Mouse (Mus musculus) embryonic facial prominence, embryonic 10.5 days (tissue): Measurements from ENCODE around the gene Dot1l. TPM values are rescaled to one million over a fixed set of nuclear protein-coding genes. Genes with fewer than 3 reads are reported as not detected.

Source experiments
- DNase-seq: peaks from one replicate; pipeline ENCODE4 v3.0.0-alpha.2; 2017; ENCODE audit warnings: low spot score
- H3K27ac ChIP-seq: fragments of 300-500 bp; sonication (generic); replicated peaks from 2 replicates; pipeline ENCODE4 v1.5.1; 2016; ENCODE audit warnings: mild to moderate bottlenecking
- H3K27me3 ChIP-seq: fragments of 300-500 bp; sonication (generic); replicated peaks from 2 replicates; pipeline ENCODE4 v1.6.1; 2016; ENCODE audit warnings: low read depth, mild to moderate bottlenecking; ENCODE audit not compliant: poor library complexity, severe bottlenecking
- H3K36me3 ChIP-seq: fragments of 300-500 bp; sonication (generic); replicated peaks from 2 replicates; pipeline ENCODE4 v1.6.1; 2016; ENCODE audit warnings: mild to moderate bottlenecking, moderate library complexity
- H3K4me1 ChIP-seq: fragments of 300-500 bp; sonication (generic); 2 replicates; pipeline ENCODE4 v1.6.1; 2016
- H3K4me3 ChIP-seq: fragments of 300-500 bp; sonication (generic); 2 replicates; pipeline ENCODE4 v1.5.1; 2016; ENCODE audit warnings: mild to moderate bottlenecking, moderate library complexity
- H3K9me3 ChIP-seq: fragments of 300-500 bp; sonication (generic); 2 replicates; pipeline ENCODE4 v1.6.1; 2016; ENCODE audit warnings: mild to moderate bottlenecking
- WGBS: fragments of 180-500 bp; shearing (Covaris S2); methylation state at CpG from one replicate; pipeline ENCODE4 v1.1.7; 2016; 5-methylcytosine and 5-hydroxymethylcytosine counted together
- polyA plus RNA-seq: library from polyadenylated mRNA; unstranded; fragments of >200 nt; fragmentation: Nextera tagmentation; extraction: Ambion mirVana; gene quantifications from 2 replicates; pipeline ENCODE4 v1.2.1, GENCODE M21; 2016

Dot1l gene
- polyA plus RNA-seq, 1 experiment from 2014 or later, result 23.5 TPM

DNA sequence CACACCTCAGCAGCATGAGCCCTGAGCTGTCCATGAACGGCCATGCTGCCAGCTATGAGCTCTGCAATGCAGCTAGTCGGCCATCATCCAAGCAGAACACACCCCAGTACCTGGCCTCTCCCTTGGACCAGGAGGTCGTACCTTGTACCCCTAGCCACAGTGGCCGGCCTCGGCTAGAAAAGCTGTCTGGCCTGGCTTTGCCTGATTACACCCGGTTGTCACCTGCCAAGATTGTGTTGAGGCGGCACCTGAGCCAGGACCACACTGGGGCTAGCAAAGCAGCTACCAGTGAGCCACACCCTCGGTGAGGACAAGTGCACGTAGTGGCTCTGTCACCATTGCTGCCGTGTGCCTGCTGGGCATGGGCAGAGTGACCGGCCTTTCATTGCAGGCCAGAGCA is 31.0 kb downstream of the Dot1l start:
- DNase-seq, result no peak
- H3K27ac ChIP-seq, result no peak overlapping the region
- peaks cover 100% of the 10 kb centered on the region for H3K36me3 ChIP-seq
- 96% methylated on average over 11 of the region's 11 CpGs for WGBS
- H3K9me3 ChIP-seq, result no peaks in the 10 kb centered on the region
- no peaks in the 10 kb centered on the region for H3K27me3 ChIP-seq
- no peaks in the 10 kb centered on the region for H3K4me1 ChIP-seq
- no peak overlapping the region for H3K4me3 ChIP-seq

DNA sequence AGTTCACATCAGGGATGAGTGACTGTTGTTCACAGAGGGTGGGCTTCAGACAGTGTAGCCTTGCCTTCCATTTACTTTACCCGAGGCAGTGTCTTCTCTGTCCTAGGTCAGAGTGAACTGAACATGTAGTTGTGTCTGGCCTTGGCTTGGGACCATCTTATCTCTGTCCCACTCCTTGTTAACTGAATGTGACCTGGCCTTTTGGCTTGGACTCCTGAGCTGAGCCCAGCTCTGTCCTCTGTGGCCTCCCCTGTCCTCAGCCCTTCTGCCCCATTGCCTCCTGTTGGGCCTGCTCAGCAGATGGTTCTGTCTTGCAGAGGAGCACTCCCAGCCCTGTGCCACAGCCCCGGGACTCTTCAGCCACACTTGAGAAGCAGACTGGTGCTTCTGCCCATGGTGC is 32.5 kb downstream of the Dot1l start:
- no peaks in the 10 kb centered on the region for H3K9me3 ChIP-seq
- H3K27ac ChIP-seq, result no peak overlapping the region
- WGBS, result 82% methylated on average over 2 of the region's 2 CpGs
- H3K36me3 ChIP-seq, result peaks cover 100% of the 10 kb centered on the region
- no peak for DNase-seq
- 0 out of 2 replicates have a peak overlapping the region, but pooled peaks have one; percentile 5 for H3K4me3 ChIP-seq
- H3K27me3 ChIP-seq, result no peaks in the 10 kb centered on the region
- peaks cover 3% of the 10 kb centered on the region; the same call in 1 of the 2 replicates for H3K4me1 ChIP-seq

DNA sequence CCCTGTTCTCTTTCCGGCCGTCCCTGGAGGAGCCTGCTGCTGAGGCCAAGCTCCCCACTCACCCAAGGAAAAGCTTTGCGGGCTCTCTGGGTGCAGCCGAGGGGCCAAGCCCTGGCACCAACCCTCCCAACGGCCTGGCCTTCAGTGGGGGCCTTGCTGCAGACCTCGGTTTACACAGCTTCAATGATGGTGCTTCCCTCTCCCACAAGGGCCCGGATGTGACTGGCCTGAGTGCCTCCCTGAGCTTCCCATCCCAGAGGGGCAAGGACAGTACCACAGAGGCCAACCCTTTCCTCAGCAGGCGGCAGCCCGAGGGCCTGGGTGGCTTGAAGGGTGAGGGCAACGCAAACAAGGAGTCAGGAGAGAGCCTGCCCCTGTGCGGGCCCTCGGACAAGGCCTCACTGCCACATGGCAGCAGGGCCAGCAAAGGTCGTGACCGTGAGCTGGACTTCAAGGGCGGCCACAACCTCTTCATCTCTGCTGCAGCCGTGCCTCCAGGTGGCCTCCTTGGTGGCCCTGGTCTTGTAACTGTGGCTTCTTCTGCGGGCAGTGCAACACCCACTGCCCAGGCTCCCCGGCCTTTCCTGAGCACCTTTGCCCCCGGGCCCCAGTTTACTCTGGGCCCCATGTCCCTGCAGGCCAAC is 35.9 kb downstream of the Dot1l start:
- no peak overlapping the region; the same call in 1 of the 2 replicates for H3K4me3 ChIP-seq
- no peaks in the 10 kb centered on the region for H3K9me3 ChIP-seq
- 85% methylated on average over 19 of the region's 19 CpGs for WGBS
- no peak overlapping the region for H3K27ac ChIP-seq
- DNase-seq, result no peak
- H3K27me3 ChIP-seq, result no peaks in the 10 kb centered on the region
- H3K36me3 ChIP-seq, result peaks cover 100% of the 10 kb centered on the region
- H3K4me1 ChIP-seq, result peaks cover 6% of the 10 kb centered on the region

DNA sequence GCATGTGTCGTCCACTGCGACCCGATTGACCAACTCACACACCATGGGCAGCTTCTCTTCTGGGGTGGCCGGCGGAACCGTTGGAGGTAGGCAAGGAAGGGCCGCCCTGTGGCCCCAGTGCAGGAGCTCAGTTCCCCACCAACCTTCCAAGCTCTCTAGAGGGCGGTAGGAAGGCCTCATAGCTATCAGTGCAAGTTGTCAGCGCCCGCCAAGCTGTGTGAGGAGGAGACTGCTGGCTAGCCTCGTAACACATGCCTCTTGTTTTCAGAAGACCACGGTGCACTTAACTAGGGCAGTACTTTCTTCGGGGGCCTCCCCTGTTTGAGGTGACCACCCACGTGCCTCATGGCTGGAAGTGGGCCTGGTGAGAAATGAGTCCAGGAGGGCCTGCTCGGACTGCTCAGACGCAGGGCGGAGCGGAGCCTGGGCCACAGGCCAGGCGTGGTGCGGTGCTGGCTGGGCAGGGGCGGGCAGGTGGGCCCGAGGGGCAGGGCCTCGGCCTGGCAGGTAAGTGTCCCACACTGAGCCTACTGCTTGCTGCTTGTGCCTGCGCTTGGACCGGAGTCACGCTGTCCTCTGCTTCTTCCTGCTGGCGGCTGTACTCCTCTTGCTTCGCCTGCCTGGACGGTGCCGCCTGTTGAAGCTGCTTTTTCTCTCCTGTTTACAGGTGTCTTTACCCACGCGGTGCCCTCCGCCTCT is 36.6 kb downstream of the Dot1l start:
- Histone ChIP-seq H3K9me3 (no peaks in the 10 kb centered on the region), H3K27me3 (no peaks in the 10 kb centered on the region), H3K4me3 (peak overlapping the region; percentile 8; the same call in 1 of the 2 replicates), H3K4me1 (peaks cover 14% of the 10 kb centered on the region), H3K27ac (no peak overlapping the region), H3K36me3 (peaks cover 100% of the 10 kb centered on the region)
- no peak for DNase-seq
- 85% methylated on average over 33 of the region's 33 CpGs for WGBS

DNA sequence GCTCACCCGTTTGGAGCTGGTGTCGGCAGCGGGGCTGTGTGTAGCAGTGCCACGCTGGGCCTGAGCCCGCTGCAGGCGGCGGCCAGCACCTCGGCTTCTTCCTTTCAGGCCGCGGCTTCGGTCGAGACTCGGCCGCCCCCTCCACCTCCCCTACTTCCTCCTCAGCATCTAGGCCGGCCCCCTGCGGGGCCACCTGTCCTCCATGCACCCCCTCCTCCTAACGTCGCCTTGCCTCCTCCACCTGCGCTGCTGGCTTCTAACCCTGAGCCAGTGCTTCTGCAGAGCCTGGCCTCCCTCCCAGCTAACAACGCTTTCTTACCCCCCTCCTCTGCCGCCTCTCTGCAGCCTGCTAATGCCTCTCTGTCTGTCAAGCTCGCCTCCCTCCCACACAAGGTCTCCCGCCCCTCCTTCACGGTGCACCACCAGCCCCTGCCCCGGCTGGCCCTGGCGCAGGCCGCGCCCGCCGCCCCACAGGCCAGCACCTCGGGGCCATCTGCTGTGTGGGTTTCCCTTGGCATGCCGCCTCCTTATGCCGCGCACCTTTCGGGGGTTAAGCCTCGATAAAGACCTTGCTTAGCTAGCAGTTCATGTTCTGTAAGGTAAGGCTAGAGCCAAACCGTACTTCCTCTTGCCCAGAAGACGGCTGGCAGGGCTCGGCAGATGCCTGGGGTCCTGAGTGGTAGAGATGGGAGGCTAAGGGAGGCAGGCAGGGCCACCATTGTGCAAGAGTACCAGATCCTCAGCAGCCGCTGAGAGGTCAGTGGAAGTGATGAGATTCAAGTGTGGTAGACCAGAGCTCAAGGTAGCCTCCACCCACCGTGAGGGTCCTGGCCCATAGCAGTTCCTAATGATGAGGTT is 37.4 kb downstream of the Dot1l start:
- DNase-seq, result no peak
- no peaks in the 10 kb centered on the region for H3K9me3 ChIP-seq
- peaks cover 94% of the 10 kb centered on the region for H3K36me3 ChIP-seq
- no peaks in the 10 kb centered on the region for H3K27me3 ChIP-seq
- 74% methylated on average over 41 of the region's 41 CpGs for WGBS
- no peak overlapping the region for H3K27ac ChIP-seq
- peak overlapping the region; percentile 8; the same call in 1 of the 2 replicates for H3K4me3 ChIP-seq
- H3K4me1 ChIP-seq, result peaks cover 22% of the 10 kb centered on the region

DNA sequence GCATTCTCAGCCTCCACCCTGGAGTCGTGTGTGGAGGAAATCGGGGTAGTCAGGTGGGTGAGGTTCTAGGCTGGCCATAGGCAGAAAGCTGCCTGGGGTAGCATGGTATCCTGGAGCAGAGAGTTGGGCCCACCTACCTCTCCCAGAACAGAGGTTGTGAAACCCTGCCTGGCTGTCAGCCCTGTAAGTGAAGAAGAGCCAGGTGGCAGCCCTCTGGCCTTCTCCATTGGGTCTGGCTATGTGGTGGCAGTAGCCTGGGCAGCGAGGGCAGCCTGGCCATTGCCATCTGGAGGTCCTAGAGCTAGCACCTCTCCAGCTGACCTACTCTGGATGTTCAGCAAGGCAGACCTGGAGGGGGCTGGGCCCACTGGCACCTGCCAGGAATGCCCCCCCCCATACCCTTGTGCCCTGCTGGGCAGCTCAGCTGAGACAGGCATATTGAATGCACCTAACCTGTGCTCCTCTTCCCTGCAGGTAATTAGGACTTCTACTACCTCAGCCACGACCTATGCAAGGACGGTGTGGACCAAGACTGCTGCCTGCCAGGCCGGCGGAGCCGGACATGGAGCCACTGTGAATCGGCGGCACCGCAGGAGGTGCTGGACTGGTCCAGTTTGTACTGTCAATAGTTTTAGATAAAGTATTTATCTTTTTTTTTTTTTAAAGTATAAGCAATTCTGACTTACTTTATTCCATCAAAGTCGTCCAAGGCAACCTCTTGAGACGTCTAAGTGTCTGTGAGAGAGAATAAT is 38.2 kb downstream of the Dot1l start:
- Histone ChIP-seq H3K4me3 (no peak overlapping the region), H3K27ac (no peak overlapping the region), H3K9me3 (no peaks in the 10 kb centered on the region), H3K36me3 (peaks cover 86% of the 10 kb centered on the region), H3K4me1 (peaks cover 26% of the 10 kb centered on the region), H3K27me3 (no peaks in the 10 kb centered on the region)
- DNase-seq, result no peak
- WGBS, result 89% methylated on average over 13 of the region's 13 CpGs

DNA sequence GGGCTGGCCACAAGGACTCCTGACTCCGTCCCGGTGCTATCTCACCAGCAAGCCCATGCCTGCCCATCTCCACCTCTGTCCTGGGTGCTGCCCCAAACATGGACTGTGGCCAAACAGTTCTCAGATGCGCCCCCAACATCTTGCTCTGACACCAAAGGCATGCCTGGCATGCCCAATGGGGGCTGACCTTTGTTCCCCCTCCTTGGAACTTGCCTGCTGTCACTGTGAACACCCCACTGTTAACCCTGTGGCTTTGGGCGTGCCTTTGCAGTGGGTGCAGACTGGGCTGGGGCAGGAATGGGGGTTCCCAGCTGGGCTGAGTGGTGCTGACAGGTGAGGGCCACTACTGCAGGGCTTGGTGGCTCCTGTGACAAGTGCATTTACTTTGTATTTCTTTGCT is 38.8 kb downstream of the Dot1l start:
- DNase-seq, result no peak
- H3K9me3 ChIP-seq, result no peaks in the 10 kb centered on the region
- H3K27me3 ChIP-seq, result no peaks in the 10 kb centered on the region
- H3K4me1 ChIP-seq, result peaks cover 26% of the 10 kb centered on the region
- no peak overlapping the region for H3K27ac ChIP-seq
- peak overlapping the region; percentile 23; the same call in 1 of the 2 replicates for H3K4me3 ChIP-seq
- peaks cover 80% of the 10 kb centered on the region for H3K36me3 ChIP-seq
- 87% methylated on average over 4 of the region's 4 CpGs for WGBS

DNA sequence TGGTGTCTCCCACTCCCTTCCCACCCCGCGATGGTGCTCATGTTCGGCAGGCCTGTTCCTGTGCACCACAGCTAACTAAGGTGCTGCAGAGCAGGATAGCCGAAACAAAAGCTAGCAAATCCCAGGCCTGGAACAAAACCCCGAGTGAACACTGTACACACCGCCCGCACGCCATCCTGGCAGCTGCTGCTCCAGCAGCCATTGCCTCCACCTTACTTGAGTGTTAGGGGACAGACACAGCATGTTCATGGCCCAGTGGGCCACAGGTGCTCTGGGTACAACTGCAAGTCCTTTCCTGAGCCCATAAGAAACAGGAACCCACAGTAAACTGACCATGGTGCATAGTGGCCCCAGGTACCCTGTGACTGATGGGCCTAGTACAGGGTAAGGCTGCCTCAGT is 39.7 kb downstream of the Dot1l start:
- H3K27ac ChIP-seq, result no peak overlapping the region
- no peak overlapping the region for H3K4me3 ChIP-seq
- whole genome bisulfite sequencing, result 87% methylated on average over 8 of the region's 8 CpGs

DNA sequence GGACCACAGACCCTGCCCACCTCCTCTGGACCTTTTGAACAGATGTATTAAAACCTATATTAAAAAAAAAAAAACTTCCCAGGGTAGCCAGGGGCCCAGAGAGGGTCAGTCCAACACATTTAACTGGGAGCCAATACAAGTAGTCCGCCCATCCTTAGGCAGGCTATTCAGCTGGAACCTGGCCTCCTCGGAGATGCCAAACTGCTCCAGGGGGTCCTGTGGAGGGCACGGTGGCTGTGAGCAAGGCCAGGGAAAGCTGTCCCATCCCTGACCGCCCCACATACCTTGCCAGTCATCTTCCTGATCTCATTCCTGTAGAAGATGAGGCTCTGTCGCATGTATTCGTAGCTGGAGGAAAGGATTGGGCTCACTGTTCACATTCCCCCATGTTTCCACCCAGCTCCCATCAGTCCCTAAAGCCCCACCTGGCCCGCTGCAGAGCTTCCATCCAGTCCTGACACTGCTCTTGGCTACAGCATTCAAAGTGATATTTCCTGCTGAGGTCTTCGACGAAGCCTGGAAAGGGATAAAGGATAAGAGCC is 41.4 kb downstream of the Dot1l start:
- no peaks in the 10 kb centered on the region for H3K9me3 ChIP-seq
- 83% methylated on average over 9 of the region's 9 CpGs for WGBS
- H3K27ac ChIP-seq, result no peak overlapping the region; the same call in 1 of the 2 replicates
- H3K4me3 ChIP-seq, result peak overlapping the region; percentile 86
- H3K36me3 ChIP-seq, result peaks cover 71% of the 10 kb centered on the region
- H3K4me1 ChIP-seq, result peaks cover 38% of the 10 kb centered on the region
- DNase-seq, result no peak
- H3K27me3 ChIP-seq, result no peaks in the 10 kb centered on the region

More for the DNA sequence above, 39.7 kb downstream of the Dot1l start:
- no peaks in the 10 kb centered on the region for H3K27me3 ChIP-seq
- no peaks in the 10 kb centered on the region for H3K9me3 ChIP-seq
- no peak for DNase-seq
- peaks cover 33% of the 10 kb centered on the region for H3K4me1 ChIP-seq
- H3K36me3 ChIP-seq, result peaks cover 72% of the 10 kb centered on the region

DNA sequence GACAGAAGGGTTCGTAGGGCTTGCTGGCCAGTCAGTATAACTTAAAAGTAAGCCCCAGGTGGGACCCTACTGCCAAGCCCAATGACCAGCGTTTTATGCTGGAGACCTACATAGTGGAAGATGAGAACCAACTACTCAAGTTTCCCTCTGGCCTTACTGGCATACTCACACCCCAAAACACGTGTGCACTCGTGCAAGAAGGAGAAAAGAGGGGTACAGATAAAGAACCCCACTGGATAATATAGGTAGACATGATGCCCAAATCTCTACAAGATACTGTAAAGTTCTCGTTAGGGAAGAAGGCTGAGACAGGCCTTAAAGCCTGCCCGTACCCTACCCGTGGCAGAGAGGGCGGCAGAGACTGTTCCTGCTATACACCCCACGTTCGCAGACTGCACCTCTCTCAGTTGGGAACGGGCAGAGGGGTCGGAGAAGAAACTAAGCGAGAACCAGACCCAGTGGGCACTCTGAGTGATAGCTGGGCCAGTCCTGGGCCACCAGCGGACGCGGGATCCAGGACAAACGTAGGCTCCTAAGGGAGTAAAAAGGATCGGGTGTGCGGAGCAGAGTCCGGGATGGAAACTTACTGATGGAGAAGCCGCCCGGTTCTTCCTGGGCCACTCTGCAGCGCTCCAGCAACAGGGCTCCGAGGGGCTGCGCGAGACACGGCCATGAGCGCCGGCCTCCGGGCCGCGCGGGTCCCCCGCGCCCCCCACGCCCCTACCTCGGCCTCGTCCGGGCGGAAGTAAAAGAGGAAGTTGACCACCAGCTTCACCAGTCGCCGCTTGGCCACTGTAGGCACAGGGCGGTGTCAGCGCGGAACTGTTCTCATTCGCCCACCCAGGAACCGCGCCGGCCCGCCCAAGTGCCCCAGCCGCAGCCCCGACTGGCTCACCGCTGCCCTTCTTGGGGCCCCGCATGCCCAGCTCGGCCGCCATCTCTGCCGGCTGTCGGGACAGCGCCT is 42.5 kb downstream of the Dot1l start:
- H3K4me1 ChIP-seq, result peaks cover 35% of the 10 kb centered on the region
- peak overlapping the region; percentile 98 for H3K27ac ChIP-seq
- peak overlapping the region; percentile 86 for H3K4me3 ChIP-seq
- H3K36me3 ChIP-seq, result peaks cover 71% of the 10 kb centered on the region
- DNase-seq, result no peak
- no peaks in the 10 kb centered on the region for H3K9me3 ChIP-seq
- 3% methylated on average over 59 of the region's 59 CpGs for WGBS
- H3K27me3 ChIP-seq, result no peaks in the 10 kb centered on the region
